Mouse (Mus musculus) left cerebral cortex, adult 2 months (tissue): ENCODE measurements around the gene Pim3. TPM values are rescaled to one million over a fixed set of nuclear protein-coding genes. Genes with fewer than 3 reads are reported as not detected.

Source experiments
- DNase-seq, 2 experiments: peaks; one replicate each; pipeline ENCODE4 v3.0.0; 2021 to 2022; ENCODE audit warnings: low spot score in 2 of 2, mixed read lengths in 1 of 2; ENCODE audit errors: extremely low spot score in 1 of 2
- H3K27ac ChIP-seq: fragments of 200-600 bp; 2 replicates; pipeline ENCODE4 v1.8.1; 2022
- H3K4me3 ChIP-seq: fragments of 200-600 bp; 2 replicates; pipeline ENCODE4 v1.8.1; 2022
- CTCF ChIP-seq: fragments of 200-600 bp; IDR thresholded peaks from 2 replicates; pipeline ENCODE4 v1.8.1; 2022; ENCODE audit warnings: antibody characterized with exemption, mild to moderate bottlenecking, moderate library complexity
- intact Hi-C: fragments of 180-260 bp; cut with DNase I; formaldehyde crosslinking; loops from one replicate; pipeline ENCODE4 v1.15.1; 2025
- total RNA-seq, 2 experiments: library from RNA; stranded (reverse); gene quantifications; 2 replicates each; pipeline ENCODE4 v1.2.3; 2021

Gene Pim3
- total RNA-seq, 2 experiments from 2014 or later, result 46.8 to 50.0 TPM

DNA sequence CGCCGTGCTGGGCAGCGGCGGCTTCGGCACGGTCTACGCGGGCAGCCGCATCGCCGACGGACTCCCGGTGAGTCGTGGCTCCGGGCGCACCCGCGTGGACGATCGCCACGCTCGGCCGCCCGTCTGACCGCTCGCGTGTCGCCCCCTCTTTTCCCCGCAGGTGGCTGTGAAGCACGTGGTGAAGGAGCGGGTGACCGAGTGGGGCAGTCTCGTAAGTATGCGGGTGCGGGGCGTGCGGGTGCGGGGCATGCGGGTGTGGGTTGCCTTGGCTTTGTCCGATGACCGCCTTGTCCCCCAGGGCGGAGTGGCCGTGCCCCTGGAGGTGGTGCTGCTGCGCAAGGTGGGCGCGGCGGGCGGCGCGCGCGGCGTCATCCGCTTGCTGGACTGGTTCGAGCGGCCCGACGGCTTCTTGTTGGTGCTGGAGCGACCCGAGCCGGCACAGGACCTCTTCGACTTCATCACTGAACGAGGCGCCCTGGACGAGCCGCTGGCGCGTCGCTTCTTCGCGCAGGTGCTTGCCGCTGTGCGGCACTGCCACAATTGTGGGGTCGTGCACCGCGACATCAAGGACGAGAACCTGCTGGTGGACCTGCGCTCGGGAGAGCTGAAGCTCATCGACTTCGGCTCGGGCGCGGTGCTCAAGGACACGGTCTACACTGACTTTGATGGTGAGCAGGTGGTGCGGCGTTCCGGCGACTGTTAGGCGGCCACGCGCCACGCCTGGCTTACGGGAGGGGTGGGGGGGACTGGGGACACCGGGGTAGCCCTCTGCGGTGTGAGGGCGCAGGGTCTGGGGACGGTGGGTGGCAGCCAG, 1.1 kb downstream of the Pim3 start:
- Histone ChIP-seq H3K4me3 (peak overlapping the region; percentile 96), H3K27ac (peak overlapping the region; percentile 97)
- intact Hi-C loops, result loop anchor here (5.0 kb wide), 1 partner anchor 36 kb away; no protein-coding TSS in a partner anchor
- no peak for TF ChIP-seq CTCF
- DNase-seq, result peak; percentile 62 to 63

DNA sequence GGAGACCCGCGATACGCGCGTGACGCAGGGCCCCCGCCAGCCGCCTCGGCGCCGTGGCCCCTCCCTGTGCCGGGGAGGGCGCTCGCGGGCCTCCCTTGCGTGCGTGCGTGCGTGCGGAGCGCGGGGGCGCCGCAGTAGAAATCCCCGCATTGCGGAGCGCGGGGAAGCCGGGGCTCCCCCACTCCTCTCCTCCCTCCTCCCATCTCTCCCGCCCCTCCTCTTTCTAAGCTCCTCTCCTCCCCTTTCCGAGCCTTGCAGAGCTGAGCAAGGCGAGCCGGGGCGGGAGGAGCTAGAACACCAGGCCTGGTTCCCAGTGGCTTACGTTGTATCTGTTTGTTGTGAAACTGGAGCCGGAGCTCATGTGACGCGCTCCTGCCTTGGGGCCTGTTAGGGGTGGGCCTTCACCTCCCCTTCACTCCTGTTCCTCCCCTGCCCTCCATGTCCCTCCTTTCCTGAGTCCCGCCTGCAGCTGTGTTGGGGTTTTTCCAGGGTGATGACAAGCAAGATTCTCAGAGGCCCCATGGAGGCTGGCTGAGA, 1.8 kb downstream of the Pim3 start:
- intact Hi-C loops, result loop anchor here (1.0 to 5.0 kb wide), 2 partner anchors 26 to 36 kb away; no protein-coding TSS in a partner anchor
- peak; percentile 88 for DNase-seq
- H3K4me3 ChIP-seq, result peak overlapping the region; percentile 96
- H3K27ac ChIP-seq, result peak overlapping the region; percentile 97
- no peak; the same call in 1 of the 2 replicates for TF ChIP-seq CTCF

DNA sequence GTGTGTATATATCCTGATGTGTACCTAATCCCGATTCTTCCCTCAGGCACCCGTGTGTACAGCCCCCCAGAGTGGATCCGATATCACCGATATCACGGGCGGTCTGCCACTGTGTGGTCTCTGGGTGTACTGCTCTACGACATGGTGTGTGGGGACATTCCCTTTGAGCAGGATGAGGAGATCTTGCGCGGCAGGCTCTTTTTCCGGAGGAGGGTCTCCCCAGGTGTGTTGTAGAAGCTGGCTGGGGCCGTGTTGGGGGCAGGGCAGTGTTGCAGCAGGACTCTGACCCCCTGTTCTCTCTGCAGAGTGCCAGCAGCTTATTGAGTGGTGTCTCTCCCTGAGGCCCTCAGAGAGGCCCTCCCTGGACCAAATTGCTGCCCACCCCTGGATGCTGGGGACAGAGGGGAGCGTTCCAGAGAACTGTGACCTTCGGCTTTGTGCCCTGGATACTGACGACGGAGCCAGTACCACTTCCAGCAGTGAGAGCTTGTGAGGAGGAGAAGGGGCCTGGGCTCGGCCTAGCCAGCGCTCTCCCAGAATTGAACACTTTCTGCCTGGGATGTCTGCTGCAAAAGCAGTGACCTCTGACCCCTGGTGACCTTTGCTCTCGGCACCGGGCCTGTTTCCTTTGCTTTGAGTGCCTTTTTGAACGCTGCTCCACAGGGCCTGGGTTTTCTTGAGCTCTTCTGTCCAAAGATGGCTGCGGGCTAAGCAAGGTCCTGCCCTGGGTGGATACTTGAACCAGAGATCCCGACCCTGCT, 2.5 kb downstream of the Pim3 start:
- TF ChIP-seq CTCF, result peak; percentile 18; the same call in 1 of the 2 replicates
- Histone ChIP-seq H3K4me3 (peak overlapping the region; percentile 96), H3K27ac (peak overlapping the region; percentile 97)
- DNase-seq, result no peak
- intact Hi-C loops, result loop anchor here (1.0 to 5.0 kb wide), 2 partner anchors 27 to 37 kb away; no protein-coding TSS in a partner anchor

DNA sequence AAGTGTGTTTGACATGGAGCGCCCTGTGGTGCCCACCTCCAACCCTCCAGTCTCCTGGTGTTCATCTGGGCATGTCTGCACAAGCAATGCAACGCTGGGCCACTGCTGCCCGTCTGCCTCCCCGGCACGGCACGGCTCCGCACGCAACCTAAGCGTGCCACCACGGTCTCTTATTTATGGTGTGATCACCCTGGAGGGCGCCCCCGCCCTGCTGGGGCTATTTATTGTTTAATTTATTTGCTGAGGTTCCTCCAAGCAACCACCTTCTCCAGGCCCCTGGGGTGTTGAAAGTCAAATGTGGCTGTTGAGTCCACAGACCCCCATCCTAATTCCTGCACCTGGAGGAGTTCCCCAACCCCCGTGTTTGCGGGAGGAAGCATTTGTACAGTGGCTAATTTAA, 3.1 kb downstream of the Pim3 start:
- TF ChIP-seq CTCF, result no peak
- intact Hi-C loops, result no loop called here
- DNase-seq, result no peak
- Histone ChIP-seq H3K4me3 (peak overlapping the region; percentile 96), H3K27ac (peak overlapping the region; percentile 97)

DNA sequence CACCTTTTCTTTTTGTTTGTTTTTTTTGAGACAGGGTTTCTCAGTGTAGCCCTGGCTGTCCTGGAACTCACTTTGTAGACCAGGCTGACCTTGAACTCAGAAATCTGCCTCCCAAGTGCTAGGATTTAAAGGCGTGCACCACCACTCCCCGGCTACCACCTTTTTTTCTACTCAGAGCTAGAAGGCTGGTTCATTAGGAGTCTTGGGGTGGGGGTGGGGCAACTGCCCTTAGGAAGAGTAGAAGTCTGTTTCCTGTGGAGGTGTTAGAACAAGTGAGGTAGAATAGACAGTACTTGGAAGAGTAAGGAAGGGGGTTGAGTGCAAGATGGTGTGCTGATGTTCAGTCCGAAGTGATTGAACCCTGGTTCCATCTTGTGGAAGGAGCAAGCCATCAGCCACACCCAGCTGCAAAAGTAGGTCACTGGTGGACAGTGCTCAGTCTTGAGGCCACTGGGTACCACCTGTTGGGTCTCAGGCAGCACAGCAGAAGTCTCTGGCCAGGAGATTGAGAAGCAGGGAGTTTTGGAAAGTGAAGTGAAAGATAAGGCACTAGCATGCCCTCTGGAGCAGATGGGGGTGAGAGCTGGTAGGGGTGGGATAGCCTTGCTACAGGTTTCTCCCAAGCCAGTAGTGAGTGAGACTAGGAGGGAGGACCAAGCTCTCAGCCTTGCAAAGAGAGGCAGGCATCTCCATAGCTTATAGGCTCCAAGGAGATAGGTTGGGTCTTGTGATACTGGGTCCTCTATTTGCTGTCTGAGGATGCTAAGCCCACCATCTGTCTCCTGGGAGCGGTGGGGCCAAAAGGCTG, 4.1 kb downstream of the Pim3 start:
- DNase-seq, result no peak
- Histone ChIP-seq H3K27ac (no peak overlapping the region; the same call in 1 of the 2 replicates), H3K4me3 (peak overlapping the region; percentile 96; the same call in 1 of the 2 replicates)
- intact Hi-C loops, result no loop called here
- no peak for TF ChIP-seq CTCF

DNA sequence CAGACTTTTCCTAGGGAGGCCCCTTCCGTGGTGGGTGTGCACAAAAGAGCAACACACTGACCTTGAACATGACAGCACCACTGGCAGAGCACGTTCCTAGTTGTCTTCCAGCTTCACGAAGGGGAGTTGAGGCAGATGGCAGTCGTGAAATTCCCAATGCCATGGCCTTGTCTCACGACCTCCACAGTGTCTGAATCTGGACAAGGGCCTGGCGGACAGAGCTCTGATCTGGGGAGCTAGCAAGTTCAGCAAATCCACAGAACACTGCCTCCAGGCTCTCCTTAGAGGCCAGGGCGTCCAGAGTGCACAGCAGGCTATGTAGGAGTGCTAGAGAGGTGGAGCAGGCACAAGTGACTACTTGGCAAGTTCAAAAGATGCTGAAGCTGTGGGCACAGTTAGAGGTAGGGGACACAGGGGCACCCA, 5.0 kb downstream of the Pim3 start:
- TF ChIP-seq CTCF, result no peak
- no peak for DNase-seq
- H3K27ac ChIP-seq, result peak overlapping the region; percentile 59

DNA sequence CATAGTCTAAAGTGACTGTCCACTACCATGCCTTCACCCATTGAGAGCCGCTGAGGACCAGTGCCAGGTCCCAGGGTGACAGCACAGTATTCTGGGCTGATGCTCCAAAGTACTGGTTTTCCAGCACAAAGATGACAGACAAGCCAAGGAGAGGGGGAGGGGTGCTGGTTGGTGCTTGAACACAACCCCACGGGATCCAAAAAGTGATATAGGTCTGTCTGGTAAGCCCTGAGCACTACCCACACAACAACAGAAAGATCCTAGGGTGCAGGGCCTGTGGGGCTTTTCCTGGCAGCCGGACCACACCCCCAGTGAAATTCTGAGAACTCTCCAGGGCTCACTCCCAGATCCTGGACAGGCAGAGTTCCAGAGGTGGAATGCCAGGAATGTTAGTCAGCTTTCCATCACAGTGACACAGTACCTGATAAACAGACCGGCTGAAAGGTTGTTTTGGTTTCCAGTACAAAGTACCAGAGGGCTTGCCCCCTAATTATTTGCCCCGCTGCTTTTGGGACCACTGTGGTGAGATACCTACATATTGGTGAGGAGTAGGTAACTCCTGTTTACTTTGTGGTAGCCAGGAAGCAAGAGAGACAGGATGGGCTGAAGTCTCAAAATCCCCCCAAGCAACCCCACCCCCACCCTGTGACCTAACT, 5.5 kb downstream of the Pim3 start:
- H3K27ac ChIP-seq, result peak overlapping the region; percentile 59
- no peak for TF ChIP-seq CTCF

More for the DNA sequence above, 5.0 kb downstream of the Pim3 start:
- no peak overlapping the region for H3K4me3 ChIP-seq
- intact Hi-C loops, result no loop called here

DNA sequence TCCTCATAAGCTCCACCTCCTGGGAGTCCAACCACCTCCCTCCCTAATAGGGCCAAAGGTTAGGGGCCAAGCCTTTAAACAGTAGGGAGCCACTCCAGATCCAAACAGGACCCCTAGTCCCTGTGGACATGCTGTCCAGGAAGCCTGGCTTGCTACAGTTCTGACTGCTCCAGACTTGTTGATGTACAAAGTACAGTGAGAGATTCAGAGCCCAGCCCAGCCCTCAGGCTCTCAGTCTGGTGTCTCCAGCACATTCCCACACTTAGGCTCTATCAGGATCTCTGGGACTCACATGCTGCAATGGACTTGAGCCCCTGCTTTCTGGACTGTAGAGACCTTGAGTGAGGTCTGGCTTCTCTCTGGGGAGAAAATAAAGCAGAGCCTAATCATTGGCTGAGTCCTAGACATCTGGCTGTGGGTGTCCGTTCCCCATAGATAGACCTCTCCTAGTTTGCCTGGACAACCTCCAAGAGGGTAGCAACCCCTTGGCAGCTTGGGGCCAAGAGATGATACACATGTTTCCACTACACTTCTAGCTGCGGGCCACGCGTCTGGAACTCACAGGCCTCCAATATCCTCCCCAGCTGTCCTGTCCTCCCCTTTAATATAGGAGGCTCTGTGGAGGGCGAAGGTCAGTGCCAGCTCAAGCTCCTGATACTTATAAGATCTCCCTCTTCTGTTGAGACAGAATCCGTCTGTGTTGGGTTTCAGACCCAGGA, 6.2 kb downstream of the Pim3 start:
- TF ChIP-seq CTCF, result no peak
- intact Hi-C loops, result no loop called here
- DNase-seq, result no peak
- Histone ChIP-seq H3K4me3 (no peak overlapping the region), H3K27ac (peak overlapping the region; percentile 59)

More for the DNA sequence above, 5.5 kb downstream of the Pim3 start:
- intact Hi-C loops, result no loop called here
- no peak overlapping the region for H3K4me3 ChIP-seq
- DNase-seq, result no peak

DNA sequence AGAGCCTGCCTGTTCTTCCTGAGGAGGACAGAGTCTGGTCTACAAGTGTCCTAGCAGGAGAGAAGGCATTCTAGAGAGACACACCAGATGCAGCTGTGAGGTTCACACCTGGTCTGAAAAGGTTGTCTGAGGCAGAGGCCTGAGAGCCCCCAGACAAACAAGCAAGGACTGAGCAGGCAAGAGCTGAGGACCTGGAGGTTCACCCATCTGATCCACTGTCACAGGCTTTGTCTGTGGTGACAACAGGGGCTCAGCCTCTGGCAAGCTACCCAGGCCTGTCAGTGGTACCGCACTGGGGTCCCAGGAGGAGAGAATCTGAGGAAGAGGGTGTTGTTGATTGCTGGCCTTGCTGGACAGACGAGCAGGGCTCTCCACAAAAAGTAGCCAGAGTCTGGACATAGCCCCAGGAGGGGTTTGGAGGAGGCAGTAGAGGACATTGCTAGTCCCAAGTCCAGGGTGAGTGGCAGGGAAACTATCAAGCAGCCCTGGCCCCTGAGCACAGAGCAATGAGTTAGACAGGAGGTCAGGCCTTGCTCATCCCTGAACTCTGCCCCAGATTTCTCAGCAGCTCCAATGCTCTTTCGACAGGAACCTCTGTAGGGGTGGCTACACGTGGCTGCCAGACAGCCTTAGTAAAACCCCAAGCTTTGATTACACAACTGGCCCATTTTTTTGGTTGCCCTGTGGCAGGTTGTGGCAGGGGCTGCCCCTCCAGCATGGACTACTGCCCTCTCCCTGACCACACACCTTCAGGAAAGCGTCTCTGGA, 8.6 kb downstream of the Pim3 start:
- Histone ChIP-seq H3K4me3 (no peak overlapping the region), H3K27ac (no peak overlapping the region)
- DNase-seq, result no peak
- no peak for TF ChIP-seq CTCF
- intact Hi-C loops, result no loop called here
